Mouse (Mus musculus) stomach, embryonic 14.5 days (tissue): ENCODE measurements at regions not wholly inside any gene's neighbourhood (a gene's known extent, or its start where the extent isn't known, plus 50 kb on each side); places are given as distances from the start of the nearest gene placed in this dataset.

Experiments
- ATAC-seq: fragments of 200-750 bp; cut with Nextera tagmentation; 2 replicates; pipeline ENCODE4 v1.8.0; 2017; ENCODE audit warnings: low read depth, moderate TSS enrichment; ENCODE audit not compliant: insufficient number of reproducible peaks, insufficient read depth, low FRiP score
- H3K27ac ChIP-seq: fragments of 300-500 bp; sonication (generic); 2 replicates; pipeline ENCODE4 v1.5.1; 2014; ENCODE audit warnings: mild to moderate bottlenecking, low read length, moderate library complexity, mixed read lengths
- H3K27me3 ChIP-seq: fragments of 300-500 bp; sonication (generic); 2 replicates; pipeline ENCODE4 v1.6.1; 2014; ENCODE audit warnings: low read length, control low read depth, mixed read lengths; ENCODE audit not compliant: control insufficient read depth, insufficient read depth
- H3K36me3 ChIP-seq: fragments of 300-500 bp; sonication (generic); 2 replicates; pipeline ENCODE4 v1.6.1; 2014; ENCODE audit warnings: mild to moderate bottlenecking, control low read depth, low read length, moderate library complexity, mixed read lengths; ENCODE audit not compliant: control insufficient read depth, insufficient read depth
- H3K4me1 ChIP-seq: fragments of 300-500 bp; sonication (generic); 2 replicates; pipeline ENCODE4 v1.6.1; 2014; ENCODE audit warnings: low read length, control low read depth, mixed read lengths; ENCODE audit not compliant: control insufficient read depth, insufficient read depth
- H3K4me2 ChIP-seq: fragments of 300-500 bp; sonication (generic); replicated peaks from 2 replicates; pipeline ENCODE4 v1.6.1; 2014; ENCODE audit warnings: low read depth, low read length, control low read depth
- H3K4me3 ChIP-seq: fragments of 300-500 bp; sonication (generic); 2 replicates; pipeline ENCODE4 v1.5.1; 2014; ENCODE audit warnings: low read depth, low read length, control low read depth
- H3K9ac ChIP-seq: fragments of 300-500 bp; sonication (generic); replicated peaks from 2 replicates; pipeline ENCODE4 v1.6.1; 2014; ENCODE audit warnings: low read depth, mild to moderate bottlenecking, control low read depth, low read length, moderate library complexity, mixed read lengths
- H3K9me3 ChIP-seq: fragments of 300-500 bp; sonication (generic); 2 replicates; pipeline ENCODE4 v1.6.1; 2016; ENCODE audit warnings: low read depth, low read length, control low read depth; ENCODE audit not compliant: control insufficient read depth
- WGBS: fragments of 180-500 bp; shearing (Covaris S2); extraction: QIAGEN DNeasy Blood & Tissue Kit; methylation state at CpG from one replicate; pipeline ENCODE4 v1.1.7; 2014; 5-methylcytosine and 5-hydroxymethylcytosine counted together

DNA sequence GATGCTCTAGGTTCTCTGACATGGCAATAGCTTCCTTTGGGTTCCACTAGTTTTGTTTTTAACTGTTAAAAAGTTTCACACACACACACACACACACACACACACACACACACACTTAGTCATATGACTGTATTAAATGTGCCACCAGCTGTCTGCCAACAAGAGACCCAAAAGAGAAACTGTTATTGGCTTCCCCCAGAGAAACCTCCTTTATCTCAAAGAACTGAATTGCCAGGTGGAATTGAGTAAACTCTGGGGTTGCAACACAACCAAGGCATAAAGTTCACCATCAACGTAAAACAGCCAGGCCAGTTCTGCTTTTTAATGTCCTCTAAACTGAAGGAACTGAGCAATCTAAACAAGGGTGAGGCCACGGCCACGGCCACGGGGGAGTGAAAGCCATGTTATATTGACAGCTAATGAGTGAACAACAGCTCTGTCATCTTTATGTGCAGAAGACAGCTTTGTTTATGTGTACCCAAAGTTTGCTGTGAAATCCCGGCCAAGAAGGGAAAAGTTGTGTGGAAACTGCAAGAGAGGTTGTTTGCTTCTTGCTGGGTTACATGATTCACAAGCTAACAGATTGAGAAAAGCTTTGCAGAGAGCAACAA is 69.3 kb downstream of the Btg1 start:
- 16% methylated on average over 5 of the region's 5 CpGs for WGBS
- Histone ChIP-seq H3K9me3 (no peaks in the 10 kb centered on the region), H3K27ac (peak overlapping the region; percentile 45; the same call in 1 of the 2 replicates), H3K36me3 (no peaks in the 10 kb centered on the region), H3K27me3 (no peaks in the 10 kb centered on the region), H3K4me2 (no peak overlapping the region), H3K4me1 (peaks cover 16% of the 10 kb centered on the region), H3K9ac (no peak overlapping the region), H3K4me3 (no peak overlapping the region)
- ATAC-seq = no peak

DNA sequence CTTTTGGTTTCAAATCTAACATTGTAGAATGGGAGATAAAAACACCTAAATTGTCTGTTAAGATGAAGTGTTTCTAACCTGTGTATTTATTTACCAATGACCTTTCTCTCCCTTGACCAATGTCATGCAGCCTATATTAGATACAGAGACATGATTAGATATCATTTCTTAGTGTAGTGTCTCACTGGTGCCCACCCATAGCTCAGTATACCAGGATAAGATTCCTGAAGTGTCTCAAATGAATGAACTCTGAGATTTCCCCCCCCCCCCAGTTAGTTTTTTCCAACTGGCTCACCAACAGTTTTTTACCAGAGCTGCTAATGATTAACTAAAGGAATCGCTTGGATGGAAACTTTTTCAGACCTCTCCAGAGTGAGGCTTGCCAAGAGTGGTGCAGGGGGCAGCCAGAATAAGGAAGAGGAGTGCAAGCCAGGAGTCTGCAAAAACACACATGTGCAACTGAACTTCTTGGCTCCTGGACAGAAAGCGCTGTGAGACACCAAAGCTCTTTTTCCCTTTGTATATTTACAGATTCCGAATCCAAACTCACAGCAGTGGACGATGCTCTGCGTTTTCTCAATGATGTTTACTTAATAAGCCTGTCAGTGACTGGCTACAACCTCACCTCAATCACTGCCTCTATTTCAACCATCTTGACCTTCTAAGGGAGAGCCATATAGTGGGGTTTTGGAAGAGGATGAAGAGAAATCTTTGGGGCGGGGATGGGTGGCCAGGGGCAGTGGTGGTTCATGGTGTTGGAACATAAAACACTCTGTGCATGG is 70.0 kb downstream of the Btg1 start:
- Histone ChIP-seq H3K27ac (peak overlapping the region; percentile 45; the same call in 1 of the 2 replicates), H3K27me3 (no peaks in the 10 kb centered on the region), H3K36me3 (no peaks in the 10 kb centered on the region), H3K4me3 (no peak overlapping the region), H3K9ac (no peak overlapping the region), H3K4me1 (peaks cover 22% of the 10 kb centered on the region), H3K4me2 (no peak overlapping the region), H3K9me3 (no peaks in the 10 kb centered on the region)
- ATAC-seq = peak; percentile 81
- WGBS = 22% methylated on average over 6 of the region's 6 CpGs

DNA sequence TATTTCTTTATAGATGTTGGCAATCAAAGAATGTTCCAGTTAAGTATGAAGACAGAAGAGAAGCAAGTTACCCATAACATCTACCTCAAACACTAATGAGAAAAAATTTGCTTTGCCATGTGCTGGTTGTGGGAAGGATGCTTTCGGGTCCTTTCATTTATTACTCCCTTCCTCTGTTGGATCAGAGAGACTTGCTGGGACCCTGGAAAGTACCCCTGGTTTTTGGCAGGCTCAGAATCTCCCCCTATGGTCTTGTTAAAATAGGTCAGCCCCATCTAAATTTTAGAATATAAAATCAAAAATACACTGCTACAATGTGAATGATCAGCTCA is 70.6 kb downstream of the Btg1 start:
- H3K9ac ChIP-seq = no peak overlapping the region
- no peak overlapping the region for H3K4me2 ChIP-seq
- no peaks in the 10 kb centered on the region for H3K9me3 ChIP-seq
- 73% methylated on average over 1 of the region's 1 CpGs for WGBS
- no peak overlapping the region for H3K4me3 ChIP-seq
- H3K27me3 ChIP-seq = no peaks in the 10 kb centered on the region
- no peaks in the 10 kb centered on the region for H3K36me3 ChIP-seq
- no peak for ATAC-seq
- H3K4me1 ChIP-seq = peaks cover 22% of the 10 kb centered on the region
- peak overlapping the region; percentile 40; the same call in 1 of the 2 replicates for H3K27ac ChIP-seq

DNA sequence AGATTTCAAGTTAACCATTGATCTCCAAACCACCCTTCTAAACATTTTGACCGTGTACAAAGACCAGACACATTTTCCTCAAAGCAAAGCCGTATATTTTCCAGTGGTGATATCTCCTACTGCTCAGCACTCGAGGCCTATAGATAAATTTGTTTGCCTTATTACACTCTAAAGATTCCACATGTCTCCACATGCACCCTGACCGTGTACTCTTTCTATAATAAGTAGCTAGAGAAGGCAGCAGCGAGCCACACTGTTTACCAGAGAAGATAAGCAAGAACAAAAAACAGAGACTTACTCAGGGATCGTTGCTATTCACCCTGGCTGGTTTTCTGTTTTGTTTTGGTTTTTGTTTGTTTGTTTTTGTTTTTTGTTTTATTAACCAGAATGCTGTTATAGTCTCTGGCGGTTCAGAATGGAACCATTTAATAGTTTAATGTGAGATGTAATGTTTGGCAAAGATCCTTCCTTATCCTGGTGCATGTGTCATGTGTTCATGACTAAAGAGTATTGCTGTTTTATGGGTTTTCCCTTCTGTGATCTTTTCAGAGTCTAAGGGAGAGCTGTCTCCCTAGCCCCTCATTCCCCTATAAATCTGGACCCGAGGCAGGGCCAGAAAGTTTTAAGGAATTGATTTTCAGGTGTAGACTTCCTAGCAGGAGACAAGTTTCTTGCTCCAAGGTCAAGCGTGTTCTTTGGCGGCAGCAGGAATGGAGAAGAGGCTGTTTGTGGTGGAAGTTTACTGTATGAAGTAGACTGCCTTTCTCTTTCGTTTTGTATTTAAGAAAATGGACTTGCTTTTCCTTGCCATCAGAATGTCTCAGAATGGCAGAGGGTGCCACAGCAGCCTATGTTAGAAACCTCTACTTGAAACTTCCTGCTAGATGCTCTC is 73.4 kb downstream of the Btg1 start:
- no peaks in the 10 kb centered on the region for H3K9me3 ChIP-seq
- peaks cover 22% of the 10 kb centered on the region for H3K4me1 ChIP-seq
- no peak overlapping the region for H3K9ac ChIP-seq
- H3K36me3 ChIP-seq = no peaks in the 10 kb centered on the region
- ATAC-seq = no peak
- WGBS = 44% methylated on average over 11 of the region's 11 CpGs
- H3K4me2 ChIP-seq = no peak overlapping the region
- no peaks in the 10 kb centered on the region for H3K27me3 ChIP-seq
- no peak overlapping the region for H3K4me3 ChIP-seq
- H3K27ac ChIP-seq = peak overlapping the region; percentile 76

DNA sequence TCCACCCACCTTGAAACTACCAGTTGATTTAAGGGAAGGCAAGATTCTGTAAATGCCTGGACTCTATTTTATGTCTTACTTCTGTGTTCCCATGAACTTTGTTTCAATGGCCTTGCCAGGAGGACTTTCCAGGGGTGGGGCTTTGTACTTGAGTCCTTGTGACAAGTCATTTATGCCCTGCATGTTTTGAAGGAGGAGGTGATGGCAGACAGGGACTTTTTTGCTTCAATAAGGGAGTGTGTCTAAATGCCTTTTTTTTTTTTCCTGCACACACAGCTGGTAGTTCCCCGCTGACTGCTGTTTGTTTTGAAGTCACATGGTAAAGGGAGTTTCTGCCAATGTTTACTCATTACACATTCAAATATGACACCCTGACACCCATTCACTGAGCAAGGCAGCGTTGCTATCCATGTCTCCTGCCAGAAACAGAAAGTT is 74.1 kb downstream of the Btg1 start:
- H3K27me3 ChIP-seq = no peaks in the 10 kb centered on the region
- H3K9ac ChIP-seq = no peak overlapping the region
- ATAC-seq = peak; percentile 42; the same call in 1 of the 2 replicates
- H3K4me1 ChIP-seq = peaks cover 19% of the 10 kb centered on the region
- H3K27ac ChIP-seq = peak overlapping the region; percentile 76
- no peaks in the 10 kb centered on the region for H3K9me3 ChIP-seq
- WGBS = 28% methylated on average over 2 of the region's 2 CpGs
- no peaks in the 10 kb centered on the region for H3K36me3 ChIP-seq
- no peak overlapping the region for H3K4me2 ChIP-seq
- H3K4me3 ChIP-seq = no peak overlapping the region

DNA sequence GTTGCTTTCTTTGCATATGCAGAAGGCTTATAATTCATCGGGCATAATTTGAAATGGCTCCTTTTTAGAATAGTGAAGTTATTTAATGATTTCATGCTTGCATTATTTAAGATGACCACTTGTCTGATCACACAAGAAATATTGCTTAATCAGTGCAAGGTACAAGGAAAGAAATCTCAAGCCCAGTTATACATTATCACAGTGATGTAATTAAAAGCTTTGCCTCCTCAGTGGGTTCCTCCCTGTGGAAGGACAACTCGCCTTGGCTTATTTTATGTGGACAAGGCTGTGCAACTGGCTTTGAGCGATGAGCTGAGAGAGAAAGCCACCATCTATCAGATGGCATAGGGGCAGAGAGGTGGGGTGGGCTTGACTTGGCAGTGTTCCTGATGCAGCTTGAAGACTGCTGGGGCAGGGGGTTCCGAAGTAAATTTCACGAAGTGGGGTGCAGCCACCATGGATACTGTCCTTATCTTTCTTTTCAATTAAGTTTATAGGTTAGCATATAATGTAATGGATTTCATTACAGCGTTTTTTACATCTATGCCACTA is 74.6 kb downstream of the Btg1 start:
- Histone ChIP-seq H3K4me1 (peaks cover 14% of the 10 kb centered on the region), H3K4me2 (no peak overlapping the region), H3K36me3 (no peaks in the 10 kb centered on the region), H3K27me3 (no peaks in the 10 kb centered on the region), H3K9me3 (no peaks in the 10 kb centered on the region), H3K27ac (peak overlapping the region; percentile 30; the same call in 1 of the 2 replicates), H3K9ac (no peak overlapping the region), H3K4me3 (no peak overlapping the region)
- WGBS = 71% methylated on average over 6 of the region's 6 CpGs
- ATAC-seq = no peak

DNA sequence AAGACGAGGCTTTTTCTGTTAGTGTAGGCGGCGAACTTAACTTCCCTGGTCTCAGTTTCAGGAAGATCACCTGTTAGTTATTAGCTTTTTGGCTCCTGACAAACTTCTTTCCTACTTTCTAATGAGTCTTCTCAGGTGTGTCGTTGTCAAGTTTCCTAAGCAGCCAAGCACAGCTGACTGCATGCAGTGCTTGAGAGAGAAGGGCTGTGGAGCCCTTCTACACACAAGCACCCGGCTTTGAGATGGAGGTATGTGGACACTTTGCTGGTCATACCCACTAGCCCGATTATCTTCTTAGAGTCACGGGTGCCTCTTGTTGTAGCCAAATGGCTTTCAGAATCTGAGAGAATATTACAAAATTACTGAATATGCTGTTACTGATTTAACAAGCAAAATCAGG is 76.0 kb downstream of the Btg1 start:
- H3K9me3 ChIP-seq = no peaks in the 10 kb centered on the region
- WGBS = 85% methylated on average over 7 of the region's 7 CpGs
- H3K4me2 ChIP-seq = no peak overlapping the region
- H3K27ac ChIP-seq = no peak overlapping the region
- H3K36me3 ChIP-seq = no peaks in the 10 kb centered on the region
- no peak overlapping the region for H3K9ac ChIP-seq
- H3K27me3 ChIP-seq = no peaks in the 10 kb centered on the region
- H3K4me1 ChIP-seq = peaks cover 14% of the 10 kb centered on the region
- no peak overlapping the region for H3K4me3 ChIP-seq
- no peak for ATAC-seq

DNA sequence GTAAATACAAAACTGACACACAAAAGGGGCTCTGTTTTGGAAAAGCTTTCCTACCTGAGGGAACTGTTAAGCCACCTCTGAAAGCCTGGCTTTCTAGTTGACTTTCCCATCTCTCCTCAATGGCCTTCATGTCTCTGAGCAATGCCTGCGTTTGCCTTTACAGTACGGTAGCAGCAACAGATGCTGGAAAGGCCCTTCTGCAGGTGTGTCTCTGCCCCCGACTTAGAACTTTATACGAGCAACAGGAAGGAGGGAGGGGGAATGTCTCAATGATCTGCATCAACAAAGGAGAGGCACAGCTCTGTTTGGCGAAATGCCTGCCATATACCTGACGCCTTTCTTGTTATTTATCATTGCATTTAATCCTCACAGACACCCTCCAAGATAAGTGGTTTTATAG is 77.0 kb downstream of the Btg1 start:
- H3K36me3 ChIP-seq = no peaks in the 10 kb centered on the region
- no peak overlapping the region for H3K27ac ChIP-seq
- peaks cover 14% of the 10 kb centered on the region for H3K4me1 ChIP-seq
- no peak overlapping the region for H3K4me3 ChIP-seq
- no peaks in the 10 kb centered on the region for H3K27me3 ChIP-seq
- H3K4me2 ChIP-seq = no peak overlapping the region
- 50% methylated on average over 6 of the region's 6 CpGs for WGBS
- H3K9me3 ChIP-seq = no peaks in the 10 kb centered on the region
- H3K9ac ChIP-seq = no peak overlapping the region
- no peak for ATAC-seq
